Mouse (Mus musculus): ENCODE results near the gene Mucl1. TPM values are rescaled to one million over a fixed set of nuclear protein-coding genes. Genes with fewer than 3 reads are reported as not detected.
"Not testable (repeated sequence)": the region's sequence is repeated elsewhere in the genome, so short reads cannot be mapped to it uniquely, and the experiment has no call there.

The Mucl1 gene
- total RNA-seq (2021): not detected in 2 replicates
- long read RNA-seq: 0 reads

DNA sequence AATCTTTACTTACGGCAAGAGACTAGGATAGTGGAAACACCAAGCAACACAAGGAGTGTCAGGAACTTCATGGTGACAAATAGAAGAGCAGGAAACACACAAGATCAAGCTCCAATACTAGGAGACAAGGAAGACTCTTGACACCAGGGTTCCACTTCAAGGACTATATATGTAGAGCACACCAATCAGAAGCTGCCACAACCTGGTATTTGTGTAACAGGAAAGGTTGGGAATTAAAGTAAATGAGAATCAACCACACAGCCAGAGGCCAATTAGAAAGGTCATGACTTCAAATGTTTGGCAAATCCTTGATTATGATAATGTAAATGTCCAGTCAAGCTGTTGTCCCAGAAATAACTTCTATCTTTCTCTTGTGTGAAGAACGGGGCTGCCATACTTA, at the start of gene Mucl1:
Gene Mucl1 (minus strand): TSS at position 101 of the 400 bp plus-strand sequence.
- DNase-seq: no peak

DNA sequence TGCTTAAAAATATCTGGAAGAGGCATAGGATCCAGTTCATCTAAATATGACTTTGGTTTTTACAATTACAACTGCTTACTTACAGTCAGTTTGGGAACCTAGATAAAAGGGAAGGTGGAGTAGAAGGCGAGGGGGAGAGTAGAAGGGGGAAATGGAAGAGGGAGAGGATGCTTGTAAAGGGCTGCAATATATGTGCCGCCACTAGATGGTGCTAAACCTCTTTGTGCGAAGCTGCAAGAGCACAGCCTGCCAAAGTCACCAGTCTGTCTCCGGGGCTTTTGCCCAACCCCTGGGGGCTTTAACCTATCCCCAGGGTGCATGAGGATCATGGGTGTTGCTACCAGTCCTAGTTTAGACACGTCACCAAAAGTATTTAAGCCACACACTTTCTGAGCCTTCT, 11.6 kb upstream of the Mucl1 start:
- peak; percentile 20 for DNase-seq

DNA sequence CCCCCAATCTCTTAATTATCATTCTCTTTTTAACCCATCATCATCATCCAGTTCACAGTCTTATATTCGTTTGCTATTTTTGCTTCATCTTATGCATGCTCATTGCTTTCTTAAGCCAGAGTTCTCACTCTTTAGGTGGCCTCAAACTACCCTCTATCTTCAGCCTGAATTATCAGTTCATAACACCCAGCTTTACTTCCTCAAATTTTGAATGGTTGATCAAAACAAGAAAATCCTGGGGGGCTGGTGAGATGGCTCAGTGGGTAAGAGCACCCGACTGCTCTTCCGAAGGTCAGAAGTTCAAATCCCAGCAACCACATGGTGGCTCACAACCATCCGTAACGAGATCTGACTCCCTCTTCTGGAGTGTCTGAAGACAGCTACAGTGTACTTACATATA, 38.4 kb downstream of the Mucl1 start:
- DNase-seq: not testable (repeated sequence)

Other genes with a start within 250 kb of the Mucl1 start
- 9.2 and 10.1 TPM in 2 replicates for gene Ppp1r1a, start 217.5 kb downstream of the Mucl1 start, total RNA-seq (2021)
- gene Glycam1, start 190.4 kb downstream of the Mucl1 start, total RNA-seq (2021): not detected in 2 replicates
- not detected in 2 replicates for gene Mucl2, start 143.8 kb upstream of the Mucl1 start, total RNA-seq (2021)

All from adrenal gland, postnatal 25 days (tissue).